Comparison of ENCODE assay signal across 14 mouse cellular contexts in the genomic region with DNA sequence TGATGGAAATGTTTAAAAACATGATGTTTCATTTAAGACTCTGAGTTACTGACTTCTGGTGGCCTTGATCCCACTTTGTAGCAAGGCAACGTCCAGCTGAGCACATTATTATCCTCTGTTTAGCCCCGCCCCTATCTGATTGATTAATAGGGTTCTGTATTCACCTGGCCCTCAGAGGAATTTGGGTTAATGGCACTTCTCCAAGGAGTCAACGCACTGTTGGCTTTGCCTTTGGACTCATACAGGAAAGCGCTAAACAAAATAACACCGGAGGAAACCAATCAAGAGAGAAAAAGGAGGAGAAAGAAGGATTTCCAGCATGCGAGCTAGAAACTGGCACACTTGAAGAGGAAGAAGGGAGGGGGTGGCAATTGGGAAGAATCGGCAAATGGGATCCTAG.
"Had no signal": no experiment of that assay in that cellular context is flagged by ENCODE, and none has a peak within 500 bp of the region (broad histone marks: within the 10 kb centered on the region; RNA-seq: fewer than 3 reads in every experiment).

No protein-coding gene starts in this region.

- H3K36me3 ChIP-seq: lung, embryonic 15.5 days; midbrain, embryonic 13.5 days; midbrain, embryonic 15.5 days; neural tube, embryonic 12.5 days; stomach, embryonic 15.5 days had no signal

- H3K9ac ChIP-seq: lung, embryonic 15.5 days; midbrain, embryonic 13.5 days; midbrain, embryonic 15.5 days; neural tube, embryonic 12.5 days; stomach, embryonic 15.5 days had no signal

- H3K27me3 ChIP-seq: megakaryocyte, embryonic 14.5 days; midbrain, embryonic 13.5 days; midbrain, embryonic 15.5 days; neural tube, embryonic 12.5 days; stomach, embryonic 15.5 days had no signal

- DNase-seq: lung, adult 2 months; lung, postnatal 14 days; lung, postnatal 36 days; thymus, adult 2 months; thymus, postnatal 25 days; thymus, postnatal 4 days had no signal

- H3K4me3 ChIP-seq: lung, embryonic 15.5 days; megakaryocyte, embryonic 14.5 days; midbrain, embryonic 13.5 days; midbrain, embryonic 15.5 days; neural tube, embryonic 12.5 days; stomach, embryonic 15.5 days had no signal

- H3K4me1 ChIP-seq: lung, embryonic 15.5 days; megakaryocyte, embryonic 14.5 days; midbrain, embryonic 13.5 days; midbrain, embryonic 15.5 days; neural tube, embryonic 12.5 days; stomach, embryonic 15.5 days had no signal

- H3K27ac ChIP-seq: lung, embryonic 15.5 days; macrophage; midbrain, embryonic 13.5 days; midbrain, embryonic 15.5 days; neural tube, embryonic 12.5 days; stomach, embryonic 15.5 days; stomach, postnatal 0 days had no signal
